Mouse (Mus musculus): ENCODE measurements around the gene Sycp2l. TPM values are rescaled to one million over a fixed set of nuclear protein-coding genes. Genes with fewer than 3 reads are reported as not detected.

The Sycp2l gene
- total and polyA plus RNA-seq, 2 experiments from 2014 or later, result not detected

DNA sequence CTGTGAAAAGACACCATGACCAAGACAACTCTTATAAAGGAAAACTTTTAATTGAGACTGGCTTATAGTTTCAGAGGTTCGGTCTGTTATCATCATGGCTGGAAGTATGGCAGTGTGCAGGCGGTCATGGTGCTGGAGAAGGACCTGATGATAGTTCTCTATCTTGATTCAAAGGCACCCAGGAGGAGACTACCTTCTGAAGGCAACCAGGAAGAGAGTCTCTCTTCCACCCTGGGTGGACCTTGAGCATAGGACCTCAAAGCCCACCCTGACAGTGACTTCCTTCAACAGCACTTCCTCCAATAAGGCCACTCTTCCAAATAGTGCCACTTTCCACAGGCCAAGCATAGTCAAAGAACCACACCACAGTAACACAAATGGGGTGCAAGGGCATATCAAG lies 14.1 kb upstream of the Sycp2l start:
- WGBS, result 81% methylated on average over 2 of the region's 2 CpGs
- DNase-seq (ENCODE audit: low spot score) (no peak), ATAC-seq (ENCODE audit: insufficient read depth, low read depth) (no peak)
- H3K9ac ChIP-seq (replicated peaks; ENCODE audit: low read depth, low read length), result no peak overlapping the region
- H3K4me1 ChIP-seq (ENCODE audit: control insufficient read depth, insufficient read depth), result no peaks in the 10 kb centered on the region
- no peak overlapping the region for H3K4me3 ChIP-seq (ENCODE audit: low read depth, low read length)
- H3K36me3 ChIP-seq (replicated peaks; ENCODE audit: control insufficient read depth, insufficient read depth, low read length), result no peaks in the 10 kb centered on the region
- TF ChIP-seq EP300 (IDR thresholded peaks at IDR 0.05; ENCODE audit: low read depth) (no peak), CTCF (IDR thresholded peaks at IDR 0.05; ENCODE audit: low read depth) (no peak)
- H3K27ac ChIP-seq (ENCODE audit: low read depth), result no peak overlapping the region
- no peaks in the 10 kb centered on the region for H3K27me3 ChIP-seq (ENCODE audit: control insufficient read depth, insufficient read depth, low read length)
- H3K4me2 ChIP-seq (ENCODE audit: low read depth, low read length), result no peak overlapping the region
- H3K9me3 ChIP-seq (replicated peaks; ENCODE audit: control insufficient read depth, low read length), result no peaks in the 10 kb centered on the region

DNA sequence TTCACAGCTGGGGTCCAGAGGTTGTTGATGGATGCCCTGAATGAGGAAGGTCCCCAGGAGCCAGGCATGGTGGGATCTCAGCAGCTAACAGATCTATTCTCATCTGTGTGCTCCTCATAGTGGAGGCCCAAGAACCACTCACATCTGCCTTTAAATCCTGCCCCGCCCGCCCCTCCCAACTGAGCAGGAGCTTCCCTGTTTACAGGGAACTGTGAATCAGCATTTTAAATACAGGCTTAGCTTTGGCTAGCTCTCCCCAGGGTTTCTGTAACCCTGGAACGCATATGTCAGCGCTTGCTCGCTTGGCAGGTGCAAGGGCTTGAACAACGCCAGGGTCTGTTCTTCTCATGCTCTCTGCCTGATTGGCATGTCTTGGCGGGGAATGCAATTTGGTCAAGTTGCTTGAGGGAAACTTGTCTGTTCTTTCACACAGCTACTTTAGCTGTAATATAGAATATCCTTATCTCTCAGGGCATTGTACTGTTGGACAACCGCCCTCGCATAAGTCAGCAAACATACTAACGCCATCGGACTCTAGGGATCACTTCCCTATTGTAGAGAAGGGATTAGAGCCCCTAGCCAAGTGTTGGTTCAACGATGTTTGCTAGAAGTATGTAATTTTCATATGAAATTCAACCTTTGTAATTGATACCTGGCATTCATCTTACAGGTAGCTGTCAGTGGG lies 10.1 kb upstream of the Sycp2l start:
- H3K36me3 ChIP-seq (replicated peaks; ENCODE audit: control insufficient read depth, insufficient read depth, low read length), result no peaks in the 10 kb centered on the region
- H3K4me3 ChIP-seq (ENCODE audit: low read depth, low read length), result no peak overlapping the region
- H3K4me2 ChIP-seq (ENCODE audit: low read depth, low read length), result no peak overlapping the region
- WGBS, result 66% methylated on average over 12 of the region's 12 CpGs
- no peak overlapping the region for H3K9ac ChIP-seq (replicated peaks; ENCODE audit: low read depth, low read length)
- H3K9me3 ChIP-seq (replicated peaks; ENCODE audit: control insufficient read depth, low read length), result no peaks in the 10 kb centered on the region
- no peaks in the 10 kb centered on the region for H3K4me1 ChIP-seq (ENCODE audit: control insufficient read depth, insufficient read depth)
- H3K27ac ChIP-seq (ENCODE audit: low read depth), result no peak overlapping the region
- DNase-seq (ENCODE audit: low spot score), result no peak
- no peaks in the 10 kb centered on the region for H3K27me3 ChIP-seq (ENCODE audit: control insufficient read depth, insufficient read depth, low read length)
- TF ChIP-seq EP300 (IDR thresholded peaks at IDR 0.05; ENCODE audit: low read depth) (no peak), CTCF (IDR thresholded peaks at IDR 0.05; ENCODE audit: low read depth) (no peak)
- no peak for ATAC-seq (ENCODE audit: insufficient read depth, low read depth)

DNA sequence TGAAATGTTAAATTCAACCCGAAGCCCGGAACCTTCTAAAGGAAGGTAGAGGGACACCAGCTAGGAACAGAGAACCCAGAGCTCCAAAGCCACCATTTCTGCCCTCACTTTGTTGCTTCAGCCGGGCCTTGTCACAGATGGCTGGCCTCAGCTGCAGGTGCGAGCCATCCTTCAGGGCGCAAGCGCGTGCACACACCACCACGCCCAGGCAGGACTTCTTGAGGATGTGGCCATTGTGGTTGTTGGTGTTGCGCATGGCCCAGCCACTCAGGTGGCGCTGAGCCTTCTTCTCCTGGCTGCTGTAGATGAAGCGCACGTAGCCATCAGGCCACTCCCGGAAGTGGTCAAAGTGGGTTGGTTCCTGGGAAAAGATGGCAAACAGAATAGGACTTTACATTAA lies 8.6 kb upstream of the Sycp2l start:
- Histone ChIP-seq H3K36me3 (replicated peaks; ENCODE audit: control insufficient read depth, insufficient read depth, low read length) (no peaks in the 10 kb centered on the region), H3K27me3 (ENCODE audit: control insufficient read depth, insufficient read depth, low read length) (no peaks in the 10 kb centered on the region), H3K27ac (ENCODE audit: low read depth) (no peak overlapping the region), H3K4me2 (ENCODE audit: low read depth, low read length) (no peak overlapping the region), H3K9ac (replicated peaks; ENCODE audit: low read depth, low read length) (no peak overlapping the region), H3K4me1 (ENCODE audit: control insufficient read depth, insufficient read depth) (no peaks in the 10 kb centered on the region), H3K4me3 (ENCODE audit: low read depth, low read length) (no peak overlapping the region), H3K9me3 (replicated peaks; ENCODE audit: control insufficient read depth, low read length) (no peaks in the 10 kb centered on the region)
- DNase-seq (ENCODE audit: low spot score), result no peak
- no peak for ATAC-seq (ENCODE audit: insufficient read depth, low read depth)
- no peak for TF ChIP-seq CTCF (IDR thresholded peaks at IDR 0.05; ENCODE audit: low read depth)
- WGBS, result 85% methylated on average over 13 of the region's 13 CpGs

DNA sequence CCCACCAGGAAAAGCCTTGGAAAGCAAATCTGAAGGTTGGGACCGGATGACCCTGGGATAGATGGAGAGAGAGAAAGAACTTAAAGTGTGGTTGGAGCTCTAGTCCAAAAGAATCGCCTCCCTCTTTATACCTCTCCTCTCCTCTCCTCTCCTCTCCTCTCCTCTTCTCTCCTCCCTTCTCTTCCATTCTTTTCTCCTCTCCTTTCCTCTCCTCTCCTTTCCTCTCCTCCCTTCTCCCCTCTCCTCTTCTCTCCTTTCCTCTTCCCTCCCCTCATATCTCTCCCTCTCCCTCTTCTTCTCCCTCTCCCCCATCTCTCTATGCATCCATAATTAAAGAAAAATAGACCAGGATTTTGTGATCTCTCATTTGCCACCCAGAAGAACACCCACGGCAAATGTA lies 3.2 kb upstream of the Sycp2l start, which contains the start of gene Gcm2:
Gene Gcm2, minus strand, starts transcription at position 101 of the 400 bp plus-strand sequence.
- H3K36me3 ChIP-seq (replicated peaks; ENCODE audit: control insufficient read depth, insufficient read depth, low read length), result no peaks in the 10 kb centered on the region
- ATAC-seq (ENCODE audit: insufficient read depth, low read depth) (no peak), DNase-seq (ENCODE audit: low spot score) (no peak)
- whole genome bisulfite sequencing, result 68% methylated on average over 3 of the region's 3 CpGs
- no peak within 1 kb of the TSS for H3K4me3 ChIP-seq (ENCODE audit: low read depth, low read length)
- H3K9me3 ChIP-seq (replicated peaks; ENCODE audit: control insufficient read depth, low read length), result no peaks in the 10 kb centered on the region
- H3K27me3 ChIP-seq (ENCODE audit: control insufficient read depth, insufficient read depth, low read length), result 0 out of 2 replicates have a peak, but pooled peaks cover 8% of the 10 kb centered on the region
- no peak within 1 kb of the TSS for H3K9ac ChIP-seq (replicated peaks; ENCODE audit: low read depth, low read length)
- H3K27ac ChIP-seq (ENCODE audit: low read depth), result no peak within 1 kb of the TSS
- no peaks in the 10 kb centered on the region for H3K4me1 ChIP-seq (ENCODE audit: control insufficient read depth, insufficient read depth)
- H3K4me2 ChIP-seq (ENCODE audit: low read depth, low read length), result no peak within 1 kb of the TSS
- TF ChIP-seq CTCF (IDR thresholded peaks at IDR 0.05; ENCODE audit: low read depth), result no peak
- TF ChIP-seq EP300 (IDR thresholded peaks at IDR 0.05; ENCODE audit: low read depth), result no peak

DNA sequence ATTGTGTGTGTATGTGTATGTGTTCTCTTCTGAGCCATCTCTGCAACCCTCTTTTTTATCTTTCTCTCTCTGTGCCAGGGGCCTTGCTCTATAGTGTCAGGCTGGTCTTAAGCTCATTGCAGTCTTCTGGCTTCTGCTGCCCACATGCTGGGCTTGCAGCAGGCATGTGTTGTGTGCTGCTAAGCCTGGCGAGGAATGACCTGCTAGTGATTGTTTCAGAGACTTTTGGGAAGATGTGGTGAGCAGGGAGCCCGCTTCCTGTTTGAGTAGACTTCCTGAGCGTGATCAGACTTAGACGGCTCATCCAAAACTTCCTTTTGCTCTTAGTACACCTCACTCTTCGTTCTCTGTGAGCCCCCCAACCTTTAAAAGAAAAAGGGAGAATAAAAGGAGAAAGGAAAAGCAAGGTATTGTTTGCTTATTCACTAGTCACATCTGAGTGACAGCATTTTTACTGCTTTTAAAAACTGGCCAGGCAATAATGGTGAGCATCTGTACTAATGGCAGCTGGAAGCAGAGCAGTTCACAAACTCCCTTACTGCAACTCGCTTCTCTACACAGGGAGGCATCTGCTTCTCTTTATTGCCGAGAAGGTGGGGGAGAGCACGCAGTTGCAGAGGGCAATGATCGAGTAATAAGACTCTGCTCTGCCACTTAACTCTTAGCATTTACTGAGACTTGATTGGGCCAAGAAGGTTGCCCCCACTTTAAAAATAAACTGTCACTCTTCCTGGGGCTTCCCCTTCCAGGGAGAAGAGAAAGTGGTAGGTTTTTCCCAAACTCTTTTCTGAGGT lies 5.2 kb downstream of the Sycp2l start:
- WGBS, result 40% methylated on average over 9 of the region's 9 CpGs
- Histone ChIP-seq H3K27me3 (ENCODE audit: control insufficient read depth, insufficient read depth, low read length) (0 out of 2 replicates have a peak, but pooled peaks cover 2% of the 10 kb centered on the region), H3K4me3 (ENCODE audit: low read depth, low read length) (no peak overlapping the region), H3K9me3 (replicated peaks; ENCODE audit: control insufficient read depth, low read length) (no peaks in the 10 kb centered on the region), H3K27ac (ENCODE audit: low read depth) (no peak overlapping the region), H3K4me2 (ENCODE audit: low read depth, low read length) (no peak overlapping the region), H3K9ac (replicated peaks; ENCODE audit: low read depth, low read length) (no peak overlapping the region), H3K36me3 (replicated peaks; ENCODE audit: control insufficient read depth, insufficient read depth, low read length) (no peaks in the 10 kb centered on the region), H3K4me1 (ENCODE audit: control insufficient read depth, insufficient read depth) (no peaks in the 10 kb centered on the region)
- TF ChIP-seq EP300 (IDR thresholded peaks at IDR 0.05; ENCODE audit: low read depth) (no peak), CTCF (IDR thresholded peaks at IDR 0.05; ENCODE audit: low read depth) (no peak)
- ATAC-seq (ENCODE audit: insufficient read depth, low read depth) (no peak), DNase-seq (ENCODE audit: low spot score) (no peak)
